Mouse (Mus musculus) sigmoid colon, adult 10 weeks (tissue): ENCODE data around the gene Luc7l. TPM values are rescaled to one million over a fixed set of nuclear protein-coding genes. Genes with fewer than 3 reads are reported as not detected.

ENCODE experiments used
- polyA plus RNA-seq: library from polyadenylated mRNA; stranded (reverse); fragments of 350-450 nt; fragmentation: Illumina TruSeq; extraction: RNeasy Lipid Tissue Mini Kit (QIAGEN cat#74804); gene quantifications from one replicate; pipeline ENCODE4 v1.2.3, GENCODE M21; 2014; ENCODE audit warnings: low read depth, low replicate concordance

The Luc7l gene
- polyA plus RNA-seq = 95.1 TPM

GRCm38 (mm10) chr17:26252539-26253251 is at the start of gene Luc7l:
Gene Luc7l (plus strand): TSS chr17:26252896.

GRCm38 (mm10) chr17:26207686-26208085 is 45.0 kb upstream of the Luc7l start, which contains the start of gene Arhgdig:
Gene Arhgdig (minus strand): TSS chr17:26207786.

DNA sequence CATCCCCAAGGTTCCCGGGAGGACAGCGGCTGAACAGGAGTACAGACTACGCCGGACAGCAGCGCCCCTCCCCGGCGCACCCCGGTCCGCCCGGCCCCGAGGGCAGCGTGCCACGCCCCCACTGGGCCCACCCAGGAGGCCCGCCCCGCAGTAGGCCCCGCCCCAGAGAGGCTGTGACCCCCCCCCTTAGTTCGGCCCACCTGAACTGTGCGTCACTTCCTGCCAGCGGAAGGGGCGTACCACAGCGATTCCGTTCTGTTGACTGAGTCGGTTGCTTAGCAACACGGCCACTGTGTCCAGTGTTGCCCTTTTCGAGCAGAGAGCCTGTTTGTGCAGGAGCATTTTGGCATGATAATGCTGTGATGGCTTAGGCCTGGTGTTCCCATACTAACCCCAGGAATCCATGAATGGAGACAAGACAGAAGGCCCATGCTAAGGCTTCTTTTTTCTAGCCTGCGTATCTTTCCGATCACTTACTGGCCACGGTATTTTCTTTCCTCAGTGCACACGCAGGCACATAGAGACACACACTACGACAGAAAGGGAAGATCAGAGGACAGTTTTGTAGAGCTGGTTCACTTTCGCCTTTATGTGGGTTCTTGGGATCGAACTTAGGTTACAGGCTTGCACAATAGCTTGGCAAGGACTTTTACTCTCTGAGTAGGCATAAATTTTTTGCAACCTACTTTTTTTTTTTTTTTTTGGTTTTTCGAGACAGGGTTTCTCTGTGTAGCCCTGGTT is 8.4 kb upstream of the Luc7l start, which contains the start of gene Fam234a:
TSS of gene Fam234a (minus strand) at position 142 of the 741 bp plus-strand sequence.

Other genes with a start within 250 kb of the Luc7l start
- gene Rab11fip3, start 183.3 kb upstream of the Luc7l start, polyA plus RNA-seq = 2.1 TPM
- 34.7 TPM for gene Decr2, start 162.6 kb upstream of the Luc7l start, polyA plus RNA-seq
- not detected for gene Nme4, start 157.3 kb upstream of the Luc7l start, polyA plus RNA-seq
- gene Tmem8, start 139.6 kb upstream of the Luc7l start, polyA plus RNA-seq = 12.7 TPM
- gene Mrpl28, start 129.4 kb upstream of the Luc7l start, polyA plus RNA-seq = 4.6 TPM
- gene Axin1, start 114.2 kb upstream of the Luc7l start, polyA plus RNA-seq = 20.7 TPM
- gene Pdia2, start 53.8 kb upstream of the Luc7l start, polyA plus RNA-seq = not detected
- gene Rgs11, start 49.9 kb upstream of the Luc7l start, polyA plus RNA-seq = 0.69 TPM
- gene Arhgdig, start 45.1 kb upstream of the Luc7l start, polyA plus RNA-seq = not detected
- 60.9 TPM for gene Fam234a, start 8.7 kb upstream of the Luc7l start, polyA plus RNA-seq
- gene Neurl1b, start 161.9 kb downstream of the Luc7l start, polyA plus RNA-seq = 5.7 TPM